Mouse (Mus musculus): ENCODE measurements at regions not wholly inside any gene's neighbourhood (a gene's known extent, or its start where the extent isn't known, plus 50 kb on each side); places are given as distances from the start of the nearest gene placed in this dataset.

GRCm38 (mm10) chr7:72513446-72513845 is 207.0 kb upstream of the Mctp2 start:
- no peak for TF ChIP-seq CTCF (IDR thresholded peaks at IDR 0.05; ENCODE audit: borderline replicate concordance, extremely low read depth, insufficient read depth, insufficient read length)
- no peak for TF ChIP-seq POLR2A (IDR thresholded peaks at IDR 0.05; ENCODE audit: borderline replicate concordance, extremely low read depth, insufficient read depth, insufficient read length, poor library complexity, severe bottlenecking)

Data from brain, embryonic 14.5 days (tissue).